Mouse (Mus musculus): ENCODE measurements at regions not wholly inside any gene's neighbourhood (a gene's known extent, or its start where the extent isn't known, plus 50 kb on each side); places are given as distances from the start of the nearest gene placed in this dataset.

- Histone ChIP-seq H3K4me2 (replicated peaks; ENCODE audit: low read depth, low read length) (no peak overlapping the region), H3K4me1 (ENCODE audit: control insufficient read depth, insufficient read depth, low read length) (peaks cover 12% of the 10 kb centered on the region), H3K36me3 (ENCODE audit: control insufficient read depth, insufficient read depth, low read length) (no peaks in the 10 kb centered on the region), H3K27me3 (ENCODE audit: control insufficient read depth, insufficient read depth, low read length) (no peaks in the 10 kb centered on the region), H3K27ac (ENCODE audit: low read length) (no peak overlapping the region), H3K4me3 (ENCODE audit: low read depth, low read length) (no peak overlapping the region), H3K9ac (replicated peaks; ENCODE audit: low read depth, low read length) (no peak overlapping the region), H3K9me3 (ENCODE audit: control insufficient read depth, low read depth, low read length) (no peaks in the 10 kb centered on the region)
- ATAC-seq (ENCODE audit: insufficient number of reproducible peaks, insufficient read depth, low FRiP score, low read depth) = no peak
- WGBS = 42% methylated on average over 4 of the region's 4 CpGs
Measured at GRCm38 (mm10) chr14:25383169-25383824, 75.7 kb upstream of the Zmiz1 start.

- H3K4me2 ChIP-seq (replicated peaks; ENCODE audit: low read depth, low read length) = no peak overlapping the region
- H3K27ac ChIP-seq (ENCODE audit: low read length) = no peak overlapping the region
- WGBS = 50% methylated on average over 5 of the region's 5 CpGs
- no peaks in the 10 kb centered on the region for H3K9me3 ChIP-seq (ENCODE audit: control insufficient read depth, low read depth, low read length)
- no peak overlapping the region for H3K4me3 ChIP-seq (ENCODE audit: low read depth, low read length)
- no peaks in the 10 kb centered on the region for H3K27me3 ChIP-seq (ENCODE audit: control insufficient read depth, insufficient read depth, low read length)
- no peak for ATAC-seq (ENCODE audit: insufficient number of reproducible peaks, insufficient read depth, low FRiP score, low read depth)
- peaks cover 3% of the 10 kb centered on the region; the same call in 1 of the 2 replicates for H3K4me1 ChIP-seq (ENCODE audit: control insufficient read depth, insufficient read depth, low read length)
- H3K9ac ChIP-seq (replicated peaks; ENCODE audit: low read depth, low read length) = no peak overlapping the region
- H3K36me3 ChIP-seq (ENCODE audit: control insufficient read depth, insufficient read depth, low read length) = no peaks in the 10 kb centered on the region
Measured at GRCm38 (mm10) chr14:25385644-25386043, 73.3 kb upstream of the Zmiz1 start.

DNA sequence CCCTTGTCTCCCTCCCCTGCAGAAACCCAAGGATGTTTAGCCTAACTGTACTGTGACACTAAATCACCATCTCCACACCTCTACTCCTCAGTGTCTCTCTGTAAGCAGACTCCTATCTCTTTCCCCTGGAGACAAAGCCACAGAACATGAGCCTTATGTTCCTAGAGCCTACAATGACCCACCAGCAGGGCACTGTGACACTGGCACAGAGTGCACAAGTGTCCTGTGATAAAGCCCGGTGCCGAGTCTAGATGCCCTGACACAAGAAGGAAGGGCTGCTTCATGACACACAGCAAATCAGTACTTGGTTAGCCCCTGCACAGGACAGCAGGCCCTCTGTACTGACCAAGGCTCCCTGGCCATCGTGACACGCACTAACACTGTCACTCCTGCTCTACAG is 71.2 kb upstream of the Zmiz1 start:
- ATAC-seq (ENCODE audit: insufficient number of reproducible peaks, insufficient read depth, low FRiP score, low read depth) = no peak
- WGBS = 88% methylated on average over 4 of the region's 4 CpGs
- no peak overlapping the region for H3K27ac ChIP-seq (ENCODE audit: low read length)

DNA sequence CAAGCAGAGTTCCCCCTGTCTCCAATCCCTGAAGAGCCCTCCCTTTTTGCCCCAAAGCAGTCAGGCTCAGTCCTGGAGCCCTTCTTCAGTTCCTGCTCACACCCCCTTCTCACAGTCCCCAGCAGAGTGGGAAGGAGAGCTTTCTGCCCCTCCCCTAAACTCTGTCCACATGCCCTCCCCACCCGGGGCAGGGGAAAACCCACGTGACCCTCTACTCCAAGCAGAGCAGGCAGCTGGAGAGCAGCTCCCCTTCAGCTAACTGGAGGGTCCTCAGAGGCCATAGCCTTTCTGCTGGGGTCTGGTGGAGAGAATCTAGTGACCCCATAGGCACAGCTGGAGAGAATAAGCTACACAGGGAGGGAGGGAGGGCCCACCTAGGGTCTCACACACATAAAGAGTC is 69.7 kb upstream of the Zmiz1 start:
- H3K4me3 ChIP-seq (ENCODE audit: low read depth, low read length) = no peak overlapping the region
- peaks cover 3% of the 10 kb centered on the region; the same call in 1 of the 2 replicates for H3K4me1 ChIP-seq (ENCODE audit: control insufficient read depth, insufficient read depth, low read length)
- H3K36me3 ChIP-seq (ENCODE audit: control insufficient read depth, insufficient read depth, low read length) = no peaks in the 10 kb centered on the region
- H3K27ac ChIP-seq (ENCODE audit: low read length) = 0 out of 2 replicates have a peak overlapping the region, but pooled peaks have one; percentile 2
- no peaks in the 10 kb centered on the region for H3K27me3 ChIP-seq (ENCODE audit: control insufficient read depth, insufficient read depth, low read length)
- H3K9ac ChIP-seq (replicated peaks; ENCODE audit: low read depth, low read length) = no peak overlapping the region
- H3K9me3 ChIP-seq (ENCODE audit: control insufficient read depth, low read depth, low read length) = no peaks in the 10 kb centered on the region
- H3K4me2 ChIP-seq (replicated peaks; ENCODE audit: low read depth, low read length) = no peak overlapping the region
- WGBS = 9% methylated on average over 2 of the region's 2 CpGs
- peak; percentile 79; the same call in 1 of the 2 replicates for ATAC-seq (ENCODE audit: insufficient number of reproducible peaks, insufficient read depth, low FRiP score, low read depth)

More for the DNA sequence above, 71.2 kb upstream of the Zmiz1 start:
- Histone ChIP-seq H3K9ac (replicated peaks; ENCODE audit: low read depth, low read length) (no peak overlapping the region), H3K27me3 (ENCODE audit: control insufficient read depth, insufficient read depth, low read length) (no peaks in the 10 kb centered on the region), H3K36me3 (ENCODE audit: control insufficient read depth, insufficient read depth, low read length) (no peaks in the 10 kb centered on the region), H3K4me1 (ENCODE audit: control insufficient read depth, insufficient read depth, low read length) (peaks cover 3% of the 10 kb centered on the region; the same call in 1 of the 2 replicates), H3K4me2 (replicated peaks; ENCODE audit: low read depth, low read length) (no peak overlapping the region), H3K4me3 (ENCODE audit: low read depth, low read length) (no peak overlapping the region), H3K9me3 (ENCODE audit: control insufficient read depth, low read depth, low read length) (no peaks in the 10 kb centered on the region)

- no peaks in the 10 kb centered on the region for H3K36me3 ChIP-seq (ENCODE audit: control insufficient read depth, insufficient read depth, low read length)
- WGBS = 71% methylated on average over 6 of the region's 6 CpGs
- no peak overlapping the region for H3K27ac ChIP-seq (ENCODE audit: low read length)
- H3K4me3 ChIP-seq (ENCODE audit: low read depth, low read length) = no peak overlapping the region
- no peaks in the 10 kb centered on the region for H3K27me3 ChIP-seq (ENCODE audit: control insufficient read depth, insufficient read depth, low read length)
- peaks cover 12% of the 10 kb centered on the region for H3K4me1 ChIP-seq (ENCODE audit: control insufficient read depth, insufficient read depth, low read length)
- H3K4me2 ChIP-seq (replicated peaks; ENCODE audit: low read depth, low read length) = no peak overlapping the region
- no peak overlapping the region for H3K9ac ChIP-seq (replicated peaks; ENCODE audit: low read depth, low read length)
- no peaks in the 10 kb centered on the region for H3K9me3 ChIP-seq (ENCODE audit: control insufficient read depth, low read depth, low read length)
- ATAC-seq (ENCODE audit: insufficient number of reproducible peaks, insufficient read depth, low FRiP score, low read depth) = no peak
Measured at GRCm38 (mm10) chr14:25392412-25392811, 66.6 kb upstream of the Zmiz1 start.

- WGBS = 85% methylated on average over 6 of the region's 6 CpGs
- no peak for ATAC-seq (ENCODE audit: insufficient number of reproducible peaks, insufficient read depth, low FRiP score, low read depth)
Measured at GRCm38 (mm10) chr14:25392940-25393339, 66.0 kb upstream of the Zmiz1 start.

GRCm38 (mm10) chr14:25394931-25395330 is 64.1 kb upstream of the Zmiz1 start:
- WGBS = 88% methylated on average over 6 of the region's 6 CpGs
- Histone ChIP-seq H3K27ac (ENCODE audit: low read length) (no peak overlapping the region), H3K27me3 (ENCODE audit: control insufficient read depth, insufficient read depth, low read length) (no peaks in the 10 kb centered on the region), H3K36me3 (ENCODE audit: control insufficient read depth, insufficient read depth, low read length) (no peaks in the 10 kb centered on the region), H3K4me1 (ENCODE audit: control insufficient read depth, insufficient read depth, low read length) (peaks cover 26% of the 10 kb centered on the region), H3K9me3 (ENCODE audit: control insufficient read depth, low read depth, low read length) (no peaks in the 10 kb centered on the region), H3K4me3 (ENCODE audit: low read depth, low read length) (no peak overlapping the region), H3K9ac (replicated peaks; ENCODE audit: low read depth, low read length) (no peak overlapping the region), H3K4me2 (replicated peaks; ENCODE audit: low read depth, low read length) (no peak overlapping the region)
- ATAC-seq (ENCODE audit: insufficient number of reproducible peaks, insufficient read depth, low FRiP score, low read depth) = no peak

More at GRCm38 (mm10) chr14:25392940-25393339, 66.0 kb upstream of the Zmiz1 start:
- Histone ChIP-seq H3K27me3 (ENCODE audit: control insufficient read depth, insufficient read depth, low read length) (no peaks in the 10 kb centered on the region), H3K4me1 (ENCODE audit: control insufficient read depth, insufficient read depth, low read length) (peaks cover 18% of the 10 kb centered on the region), H3K4me3 (ENCODE audit: low read depth, low read length) (no peak overlapping the region), H3K36me3 (ENCODE audit: control insufficient read depth, insufficient read depth, low read length) (no peaks in the 10 kb centered on the region), H3K27ac (ENCODE audit: low read length) (no peak overlapping the region), H3K9ac (replicated peaks; ENCODE audit: low read depth, low read length) (no peak overlapping the region), H3K9me3 (ENCODE audit: control insufficient read depth, low read depth, low read length) (no peaks in the 10 kb centered on the region), H3K4me2 (replicated peaks; ENCODE audit: low read depth, low read length) (no peak overlapping the region)

DNA sequence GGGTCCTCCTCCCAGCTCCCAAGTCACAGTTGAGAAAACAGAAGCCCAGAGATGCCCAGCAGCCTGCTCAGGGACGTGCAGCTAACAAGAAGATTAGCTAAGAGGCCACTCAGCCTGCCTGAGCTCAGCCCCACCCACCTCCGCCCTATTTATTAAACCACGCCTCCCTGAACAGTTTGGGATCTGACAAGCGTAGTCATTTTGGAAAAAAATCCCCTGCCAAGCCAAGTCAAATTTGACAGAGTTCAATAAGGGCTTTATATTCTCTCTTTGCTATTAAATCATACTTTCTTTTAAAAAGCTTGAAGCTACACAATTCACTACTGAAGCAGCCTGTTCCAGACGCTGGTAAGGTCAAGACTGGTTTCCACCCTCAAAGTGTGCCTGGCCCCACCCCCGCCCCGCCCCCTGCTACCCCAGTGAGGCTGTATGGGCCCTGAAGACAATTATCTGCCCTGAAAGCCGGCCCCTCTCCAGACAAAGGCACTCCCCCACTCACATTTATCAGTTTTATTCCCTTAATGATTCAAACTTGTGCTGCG is 61.9 kb upstream of the Zmiz1 start:
- WGBS = 1% methylated on average over 9 of the region's 9 CpGs
- peak overlapping the region; percentile 24 for H3K4me2 ChIP-seq (replicated peaks; ENCODE audit: low read depth, low read length)
- H3K27me3 ChIP-seq (ENCODE audit: control insufficient read depth, insufficient read depth, low read length) = no peaks in the 10 kb centered on the region
- peak; percentile 87 for ATAC-seq (ENCODE audit: insufficient number of reproducible peaks, insufficient read depth, low FRiP score, low read depth)
- peak overlapping the region; percentile 75; the same call in 1 of the 2 replicates for H3K27ac ChIP-seq (ENCODE audit: low read length)
- 0 out of 2 replicates have a peak overlapping the region, but pooled peaks have one; percentile 16 for H3K4me3 ChIP-seq (ENCODE audit: low read depth, low read length)
- H3K9me3 ChIP-seq (ENCODE audit: control insufficient read depth, low read depth, low read length) = no peaks in the 10 kb centered on the region
- peaks cover 26% of the 10 kb centered on the region for H3K4me1 ChIP-seq (ENCODE audit: control insufficient read depth, insufficient read depth, low read length)
- no peak overlapping the region; the same call in 1 of the 2 replicates for H3K9ac ChIP-seq (replicated peaks; ENCODE audit: low read depth, low read length)
- no peaks in the 10 kb centered on the region for H3K36me3 ChIP-seq (ENCODE audit: control insufficient read depth, insufficient read depth, low read length)
